Mouse (Mus musculus) embryonic fibroblast, embryonic 13.5 days (primary cell): ENCODE measurements around the gene Trub1.

Experiments used
- CTCF ChIP-seq: IDR thresholded peaks from 2 replicates; pipeline ENCODE4 v1.5.1; 2011; ENCODE audit warnings: mild to moderate bottlenecking, control low read depth, low read length, moderate library complexity, borderline replicate concordance; ENCODE audit not compliant: insufficient read depth
- POLR2A ChIP-seq: IDR thresholded peaks from 2 replicates; pipeline ENCODE4 v1.6.1; 2011; ENCODE audit warnings: low read depth, mild to moderate bottlenecking, control low read depth, low read length, moderate library complexity

DNA sequence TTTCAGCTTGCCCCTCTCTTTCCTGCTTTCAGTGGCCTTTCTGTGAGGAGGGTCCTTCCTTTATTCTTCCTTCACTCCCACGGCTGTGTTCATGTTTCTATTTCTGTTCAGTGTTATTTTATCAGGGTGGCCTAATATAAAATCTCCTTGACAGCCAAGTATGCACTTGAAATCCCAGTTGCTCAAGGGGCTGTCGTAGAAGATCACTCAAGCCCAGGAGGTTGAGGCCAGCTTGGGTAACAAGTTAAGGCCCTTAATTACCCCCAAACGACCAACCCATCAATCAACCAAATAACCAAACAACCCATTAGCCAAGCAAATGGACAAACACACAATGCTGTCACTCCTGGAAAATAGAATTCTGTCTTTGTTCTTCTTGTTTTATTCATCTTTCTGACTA lies 29.3 kb upstream of the Trub1 start:
- TF ChIP-seq CTCF (no peak), POLR2A (no peak)
